Mouse (Mus musculus) left cerebral cortex, adult 11 months (tissue): ENCODE data around the gene Akr1b7.
A peak's percentile ranks its signal among the peaks of the same experiment; 100 is the strongest.
"Not testable (repeated sequence)": the region's sequence is repeated elsewhere in the genome, so short reads cannot be mapped to it uniquely, and the experiment has no call there.

Source experiments
- DNase-seq: peaks from one replicate; pipeline ENCODE4 v3.0.0; 2022; ENCODE audit warnings: low spot score

Gene Akr1b7

DNA sequence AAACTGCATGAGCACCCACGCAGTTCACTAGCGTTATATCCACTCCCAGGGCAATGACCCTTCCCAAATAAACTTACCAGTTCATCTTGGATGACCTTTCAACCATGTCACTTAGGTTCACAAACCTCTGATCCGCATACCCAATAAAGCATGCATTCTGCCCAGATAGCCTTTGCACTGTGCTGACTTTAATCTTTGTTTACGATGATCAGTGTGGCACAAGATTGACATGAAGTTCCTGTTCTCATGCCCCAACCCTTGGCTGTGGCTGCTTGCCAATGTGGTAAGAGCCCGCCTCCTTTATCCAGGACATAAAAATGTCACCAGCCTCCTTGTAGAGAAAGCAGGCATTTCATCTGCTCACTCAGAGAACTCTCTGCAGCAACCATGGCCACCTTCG lies at the start of gene Akr1b7:
Akr1b7 (plus strand) TSS at position 312 of the 400 bp plus-strand sequence.
- no peak for DNase-seq

DNA sequence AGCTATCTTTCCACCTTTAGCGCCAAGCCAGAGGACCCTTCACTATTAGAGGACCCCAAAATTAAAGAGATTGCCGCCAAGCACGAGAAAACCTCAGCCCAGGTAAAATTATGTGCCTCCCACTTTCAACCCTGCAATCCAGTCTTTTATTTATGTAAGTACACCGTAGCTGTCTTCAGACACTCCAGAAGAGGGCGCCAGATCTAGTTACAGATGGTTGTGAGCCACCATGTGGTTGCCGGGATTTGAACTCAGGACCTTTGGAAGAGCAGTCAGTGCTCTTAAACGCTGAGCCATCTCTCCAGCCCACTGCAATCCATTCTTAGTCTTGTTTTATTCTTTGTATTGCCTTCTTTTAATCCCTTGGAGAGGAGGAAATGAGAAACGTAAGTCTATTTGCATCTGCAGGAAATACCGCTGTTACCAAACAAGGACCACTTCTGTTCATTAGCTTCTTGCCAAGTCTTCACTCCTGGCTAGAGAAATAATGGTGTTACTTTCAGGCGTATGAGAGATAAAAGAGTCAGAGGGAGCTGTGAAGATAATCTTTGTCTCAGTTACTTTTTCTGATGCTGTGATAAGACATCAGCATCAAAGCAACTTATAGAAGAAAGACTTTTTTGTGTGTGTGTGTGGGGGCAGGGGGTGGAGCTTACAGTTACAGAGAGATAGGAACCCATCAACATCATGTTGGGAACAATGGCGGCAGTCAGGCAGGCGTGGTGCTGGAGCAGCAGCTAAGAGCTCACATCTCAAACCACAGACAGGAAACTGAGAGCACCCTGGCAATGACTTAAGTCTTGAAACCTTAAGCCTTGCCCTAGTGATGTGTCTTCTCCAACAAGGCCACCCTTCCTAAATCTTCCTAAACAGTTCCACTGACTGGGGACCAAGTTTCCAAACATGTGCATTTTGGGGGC lies 47.7 kb upstream of the Akr1b7 start:
- DNase-seq, result no peak

DNA sequence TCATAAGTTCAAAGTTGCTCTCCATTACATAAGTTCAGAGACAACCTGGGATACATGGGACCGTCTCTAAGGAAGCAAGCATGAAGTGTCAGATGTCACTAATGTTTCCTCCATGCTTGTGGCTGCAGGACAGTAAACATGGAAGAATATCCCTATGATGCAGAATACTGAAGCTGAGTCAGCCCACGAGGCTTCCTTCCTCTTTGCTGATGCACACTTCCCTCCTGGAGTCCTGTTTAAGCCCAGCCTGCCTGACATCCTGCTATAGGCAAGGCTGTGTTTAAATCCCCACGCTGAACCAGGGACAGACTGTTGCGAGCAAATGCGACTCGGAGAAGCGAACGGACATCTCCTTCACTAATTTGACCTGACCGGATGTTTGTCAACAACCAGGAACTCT lies 44.1 kb upstream of the Akr1b7 start:
- no peak for DNase-seq

- DNase-seq, result no peak
Observed at GRCm38 (mm10) chr6:34370081-34370480, 42.1 kb upstream of the Akr1b7 start.

GRCm38 (mm10) chr6:34371700-34372351 lies 40.3 kb upstream of the Akr1b7 start:
- peak; percentile 56 for DNase-seq

- DNase-seq, result no peak
Observed at GRCm38 (mm10) chr6:34373841-34374240, 38.3 kb upstream of the Akr1b7 start.

GRCm38 (mm10) chr6:34375888-34376287 lies 36.2 kb upstream of the Akr1b7 start:
- not testable (repeated sequence) for DNase-seq

DNA sequence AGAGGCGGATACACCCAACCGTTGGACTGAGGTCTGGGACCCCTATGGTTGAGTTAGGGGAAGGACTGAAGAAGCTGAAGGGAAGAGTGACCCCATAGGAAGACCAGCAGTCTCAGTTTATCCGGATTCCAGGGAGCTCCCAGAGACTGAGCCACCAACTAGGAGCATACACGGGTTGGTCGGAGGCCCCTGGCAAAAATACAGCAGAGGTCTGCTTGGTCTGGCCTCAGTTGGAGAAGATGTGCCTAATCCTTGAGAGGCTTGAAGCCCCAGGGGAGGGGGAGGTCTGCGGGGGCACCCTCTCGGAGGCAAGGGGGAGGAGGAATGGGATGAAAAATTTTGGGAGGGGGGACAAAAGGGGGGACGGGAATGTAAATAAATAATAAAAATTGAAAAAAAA lies 28.7 kb upstream of the Akr1b7 start:
- DNase-seq, result no peak

GRCm38 (mm10) chr6:34384110-34384661 lies 27.9 kb upstream of the Akr1b7 start, which contains the start of gene Akr1b10:
Gene Akr1b10 (plus strand): TSS chr6:34384218.
- peak; percentile 72 for DNase-seq

DNA sequence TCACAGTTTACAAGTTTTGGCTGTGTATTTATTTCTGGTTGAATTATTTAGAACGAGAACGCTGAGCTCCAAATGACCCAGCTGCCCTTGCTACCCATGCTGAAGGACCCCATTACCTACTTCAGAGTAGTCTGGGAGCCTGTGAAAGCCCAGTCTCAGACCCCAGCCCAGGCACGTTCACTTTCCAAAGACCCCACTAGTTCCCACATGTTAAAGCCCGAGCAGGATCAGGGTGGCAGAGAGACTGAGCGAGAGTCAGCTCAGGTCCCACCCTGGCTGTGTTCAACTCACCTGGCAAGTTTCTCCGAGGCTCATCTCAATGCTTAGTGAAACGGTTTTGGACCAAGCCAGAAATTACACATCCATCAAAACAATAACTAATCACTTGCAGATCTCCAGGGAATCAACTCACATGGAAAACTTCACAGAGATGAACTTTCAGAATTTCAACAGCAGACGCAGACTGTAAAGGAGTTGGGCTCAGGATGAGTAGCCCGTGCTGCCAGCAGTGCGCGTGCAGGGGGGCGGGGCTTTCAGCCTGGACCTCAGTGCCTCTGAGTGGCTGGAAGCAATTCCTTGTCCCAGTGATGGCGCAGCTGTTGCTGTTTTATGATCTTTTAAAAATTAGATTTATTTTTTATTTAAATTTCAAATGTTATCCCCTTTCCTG lies 27.3 kb upstream of the Akr1b7 start:
- DNase-seq, result no peak

- no peak for DNase-seq
Observed at GRCm38 (mm10) chr6:34388420-34389156, 23.5 kb upstream of the Akr1b7 start.

- no peak for DNase-seq
Observed at GRCm38 (mm10) chr6:34395897-34396296, 16.2 kb upstream of the Akr1b7 start.

DNA sequence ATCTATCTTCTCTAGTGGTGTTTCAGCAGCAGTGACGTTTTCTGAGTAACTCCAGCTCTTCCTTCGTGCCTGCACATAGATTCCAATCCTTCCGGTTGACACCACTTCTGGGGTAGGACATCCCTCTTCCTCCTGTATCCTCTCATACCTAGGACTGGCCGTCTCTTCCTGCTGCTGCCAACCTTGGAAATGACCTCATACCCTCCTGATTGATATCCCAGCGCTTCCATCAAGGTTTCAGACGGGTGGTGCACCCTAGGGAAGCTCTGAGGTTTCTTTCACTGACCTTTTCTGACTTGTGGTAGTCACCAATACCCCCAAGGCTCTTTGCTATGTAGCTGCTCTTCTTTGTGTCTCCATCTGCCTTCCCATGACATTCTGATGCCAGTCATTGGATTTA lies 13.7 kb upstream of the Akr1b7 start:
- DNase-seq, result no peak

DNA sequence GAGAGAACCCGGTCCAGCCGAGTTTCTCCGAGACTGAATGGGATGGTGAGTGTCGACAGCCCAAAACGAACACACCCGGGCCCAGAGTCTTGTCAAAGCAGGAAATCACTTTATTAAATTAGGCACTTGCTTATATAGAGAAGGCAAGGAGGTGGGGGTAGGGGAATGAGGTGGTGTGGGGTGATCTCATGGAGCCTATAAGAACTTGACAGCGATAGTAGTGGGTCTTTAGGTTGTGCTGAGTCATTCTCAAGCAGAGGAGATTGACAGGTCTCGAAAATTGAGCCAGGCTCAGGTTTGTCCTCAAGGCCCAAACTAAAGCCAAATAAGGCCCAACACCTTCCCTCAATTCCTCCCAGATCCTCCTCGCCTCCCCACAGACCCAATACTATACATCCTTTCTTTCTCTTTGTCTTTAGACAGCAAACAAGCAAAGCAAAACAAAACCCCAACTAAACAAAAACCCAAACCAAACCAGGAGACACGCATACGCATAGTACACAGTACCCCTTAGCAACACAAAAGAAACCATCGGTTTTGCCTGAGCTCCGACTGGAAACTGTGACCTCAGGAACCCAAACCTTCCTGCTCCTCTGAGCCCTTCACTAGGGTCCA lies 12.4 kb upstream of the Akr1b7 start:
- no peak for DNase-seq

GRCm38 (mm10) chr6:34400696-34401095 lies 11.4 kb upstream of the Akr1b7 start:
- DNase-seq, result no peak

DNA sequence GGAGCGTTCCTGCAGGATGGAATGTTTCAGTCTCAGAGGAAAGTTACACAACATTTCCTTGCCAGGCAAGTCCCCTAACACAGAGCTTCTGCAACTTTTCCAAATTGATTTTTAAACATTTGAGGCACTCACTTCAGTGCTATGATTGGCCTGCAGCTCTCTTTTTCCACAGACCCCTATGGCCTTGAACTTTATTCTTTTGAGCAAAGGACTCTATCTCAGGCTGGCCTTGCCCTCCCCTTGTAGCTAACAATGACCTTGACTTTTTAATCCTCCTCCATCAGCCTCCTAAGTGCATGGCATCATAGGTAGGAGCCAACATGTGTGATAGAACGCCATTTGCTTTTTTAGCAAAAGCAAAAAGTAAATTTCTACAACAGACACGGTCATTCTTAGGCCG lies 5.4 kb upstream of the Akr1b7 start:
- no peak for DNase-seq

GRCm38 (mm10) chr6:34407403-34407802 lies 4.7 kb upstream of the Akr1b7 start:
- DNase-seq, result no peak

- DNase-seq, result no peak
Observed at GRCm38 (mm10) chr6:34412688-34413087, 554 bp downstream of the Akr1b7 start.

DNA sequence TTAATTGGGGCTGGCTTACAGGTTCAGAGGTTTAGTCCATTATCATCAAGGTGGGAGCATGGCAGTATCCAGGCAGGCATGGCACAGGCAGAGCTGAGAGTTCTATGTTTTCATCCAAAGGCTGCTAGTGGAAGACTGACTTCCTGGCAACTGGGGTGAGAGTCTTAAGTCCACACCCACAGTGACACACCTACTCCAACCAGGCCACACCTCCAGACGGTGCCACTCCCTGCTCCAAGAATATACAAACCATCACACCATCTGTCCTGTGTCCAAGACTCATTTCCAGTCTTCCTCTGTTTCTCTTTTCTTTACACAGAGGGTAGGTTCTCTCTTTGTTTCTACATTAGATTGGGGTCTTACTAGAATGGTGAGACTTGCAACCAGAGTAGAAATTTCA lies 1.3 kb downstream of the Akr1b7 start:
- DNase-seq, result not testable (repeated sequence)

GRCm38 (mm10) chr6:34416521-34416920 lies 4.4 kb downstream of the Akr1b7 start:
- no peak for DNase-seq

DNA sequence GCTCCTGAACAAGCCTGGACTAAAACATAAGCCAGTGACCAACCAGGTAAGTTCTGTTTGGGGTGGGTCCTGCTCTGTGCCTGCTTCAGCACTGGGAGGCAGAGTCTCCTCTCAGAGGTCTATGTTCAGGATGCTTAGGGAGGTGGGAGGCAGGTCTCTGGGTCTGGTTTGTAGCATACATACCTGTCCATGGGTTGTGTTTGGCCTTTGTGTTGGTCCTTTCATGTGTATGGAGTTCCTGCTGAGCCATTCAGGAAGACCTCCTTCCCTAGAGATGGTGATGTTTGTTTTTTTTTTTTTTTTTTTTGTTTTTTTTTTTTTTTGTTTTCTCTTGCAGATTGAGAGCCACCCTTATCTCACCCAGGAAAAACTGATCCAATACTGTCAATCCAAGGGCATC lies 6.9 kb downstream of the Akr1b7 start:
- DNase-seq, result no peak
